Mouse (Mus musculus): ENCODE data around the gene C130060K24Rik. TPM values are rescaled to one million over a fixed set of nuclear protein-coding genes. Genes with fewer than 3 reads are reported as not detected.

The C130060K24Rik gene
- 0.47 TPM in 1 of 2 replicates, not detected in the other for polyA plus RNA-seq (2014; fragmentation: Nextera tagmentation; extraction: Ambion mirVana)

DNA sequence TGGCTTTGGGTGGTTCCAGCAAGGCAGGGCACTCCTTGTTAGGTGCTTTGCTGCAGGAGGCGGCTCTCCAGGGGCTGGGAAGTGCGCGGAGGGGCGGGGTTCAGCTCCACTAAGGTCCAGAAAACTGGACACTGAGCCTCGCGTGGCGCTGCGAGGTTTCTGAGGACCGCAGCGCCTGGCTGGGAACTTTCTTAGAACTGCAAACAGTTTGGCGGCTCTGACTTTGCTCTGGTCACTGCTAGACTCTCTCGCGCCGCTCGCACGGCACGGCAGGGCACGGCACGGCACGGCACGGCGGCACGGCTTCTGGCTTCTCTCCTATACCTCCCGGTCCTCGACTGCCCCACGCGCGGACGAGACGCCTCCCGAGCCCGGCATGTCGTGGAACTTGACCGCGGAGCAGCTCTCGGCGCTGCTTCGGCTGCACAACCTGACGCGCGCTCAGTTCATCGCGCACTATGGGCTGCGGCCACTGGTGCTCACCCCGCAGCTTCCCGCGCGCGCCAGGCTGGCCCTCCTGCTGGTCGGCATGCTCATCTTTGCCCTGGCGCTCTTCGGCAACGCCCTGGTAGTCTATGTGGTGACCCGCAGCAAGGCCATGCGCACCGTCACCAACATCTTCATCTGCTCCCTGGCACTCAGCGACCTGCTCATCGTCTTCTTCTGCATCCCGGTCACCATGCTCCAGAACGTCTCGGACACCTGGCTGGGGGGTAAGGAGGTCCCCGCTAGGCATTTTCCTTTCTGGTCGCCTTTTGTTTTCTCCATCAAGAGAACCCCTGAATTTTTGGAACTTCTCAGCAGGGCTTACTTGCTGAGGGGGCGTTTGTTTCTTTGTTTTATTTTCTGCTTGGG is at the start of gene C130060K24Rik:
C130060K24Rik (plus strand) TSS at position 188 of the 855 bp plus-strand sequence.
- Histone ChIP-seq H3K9me3 (ENCODE audit: control insufficient read depth, low read length) (no peaks in the 10 kb centered on the region), H3K27me3 (replicated peaks; ENCODE audit: control insufficient read depth, insufficient read depth, low read length) (peaks cover 25% of the 10 kb centered on the region), H3K4me2 (ENCODE audit: low read length) (peak within 1 kb of the TSS; percentile 97), H3K4me1 (replicated peaks; ENCODE audit: control insufficient read depth, insufficient read depth, low read length) (0 out of 2 replicates have a peak, but pooled peaks cover 4% of the 10 kb centered on the region), H3K27ac (ENCODE audit: low read depth) (no peak within 1 kb of the TSS), H3K9ac (ENCODE audit: low read length) (peak within 1 kb of the TSS; percentile 5), H3K36me3 (ENCODE audit: control insufficient read depth, insufficient read depth, low read length) (no peaks in the 10 kb centered on the region), H3K4me3 (ENCODE audit: low read depth, low read length) (peak within 1 kb of the TSS; percentile 50)
- DNase-seq (ENCODE audit: low spot score): peak; percentile 64
- WGBS: 1% methylated on average over 64 of the region's 64 CpGs
- ATAC-seq (replicated peaks; ENCODE audit: low FRiP score, low TSS enrichment, low read depth): peak; percentile 74; the same call in 1 of the 2 replicates

GRCm38 (mm10) chr6:65334246-65334645 is 46.7 kb upstream of the C130060K24Rik start:
- Histone ChIP-seq H3K27me3 (replicated peaks; ENCODE audit: control insufficient read depth, insufficient read depth, low read length) (no peaks in the 10 kb centered on the region), H3K36me3 (ENCODE audit: control insufficient read depth, insufficient read depth, low read length) (no peaks in the 10 kb centered on the region), H3K27ac (ENCODE audit: low read depth) (no peak overlapping the region), H3K4me2 (ENCODE audit: low read length) (no peak overlapping the region), H3K9ac (ENCODE audit: low read length) (no peak overlapping the region), H3K4me3 (ENCODE audit: low read depth, low read length) (no peak overlapping the region), H3K9me3 (ENCODE audit: control insufficient read depth, low read length) (no peaks in the 10 kb centered on the region), H3K4me1 (replicated peaks; ENCODE audit: control insufficient read depth, insufficient read depth, low read length) (no peaks in the 10 kb centered on the region)
- DNase-seq (ENCODE audit: low spot score) (no peak), ATAC-seq (replicated peaks; ENCODE audit: low FRiP score, low TSS enrichment, low read depth) (no peak)
- WGBS: 76% methylated on average over 1 of the region's 1 CpGs

DNA sequence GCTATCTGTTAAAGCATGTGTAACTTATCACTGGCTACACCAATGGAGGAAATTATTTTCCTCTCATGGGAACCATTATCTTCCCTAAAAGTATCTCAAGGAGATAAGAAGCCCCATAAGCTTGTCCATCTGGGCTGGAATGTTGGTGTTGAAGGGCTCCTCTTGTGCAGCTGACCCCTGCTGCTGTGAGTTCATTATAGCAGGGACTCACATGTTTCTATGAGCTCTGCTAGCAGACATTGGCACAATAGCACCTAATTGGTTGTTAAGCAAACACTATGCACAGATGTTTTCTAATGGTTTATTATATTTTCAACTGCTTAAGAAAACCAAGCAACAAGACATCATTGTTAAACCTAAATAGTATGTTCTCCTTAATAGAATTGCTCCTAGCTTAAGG is 41.5 kb upstream of the C130060K24Rik start:
- Histone ChIP-seq H3K9ac (ENCODE audit: low read length) (no peak overlapping the region), H3K27ac (ENCODE audit: low read depth) (no peak overlapping the region), H3K4me3 (ENCODE audit: low read depth, low read length) (no peak overlapping the region), H3K4me2 (ENCODE audit: low read length) (no peak overlapping the region), H3K4me1 (replicated peaks; ENCODE audit: control insufficient read depth, insufficient read depth, low read length) (no peaks in the 10 kb centered on the region), H3K9me3 (ENCODE audit: control insufficient read depth, low read length) (no peaks in the 10 kb centered on the region), H3K27me3 (replicated peaks; ENCODE audit: control insufficient read depth, insufficient read depth, low read length) (no peaks in the 10 kb centered on the region), H3K36me3 (ENCODE audit: control insufficient read depth, insufficient read depth, low read length) (no peaks in the 10 kb centered on the region)
- ATAC-seq (replicated peaks; ENCODE audit: low FRiP score, low TSS enrichment, low read depth) (no peak), DNase-seq (ENCODE audit: low spot score) (no peak)

DNA sequence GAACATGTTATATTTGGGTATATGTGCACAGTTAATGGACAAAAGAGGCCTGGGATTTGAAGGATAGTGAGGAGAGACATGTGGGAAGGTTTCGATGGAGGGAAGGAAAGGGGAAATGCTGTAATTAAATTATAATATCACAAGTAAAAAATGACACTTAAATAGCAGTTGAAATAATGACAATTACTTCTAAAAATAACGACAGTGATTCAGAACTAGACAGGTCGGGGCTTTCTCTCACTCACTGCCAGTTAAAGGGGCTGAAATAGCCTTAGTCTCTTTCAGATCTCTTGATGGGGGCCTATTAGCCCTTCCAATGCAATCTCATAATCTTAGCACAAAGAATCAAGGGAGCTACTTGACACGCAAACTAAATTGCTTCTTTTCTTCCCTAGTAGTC is 39.5 kb upstream of the C130060K24Rik start:
- Histone ChIP-seq H3K27ac (ENCODE audit: low read depth) (no peak overlapping the region), H3K9ac (ENCODE audit: low read length) (no peak overlapping the region), H3K4me3 (ENCODE audit: low read depth, low read length) (no peak overlapping the region), H3K27me3 (replicated peaks; ENCODE audit: control insufficient read depth, insufficient read depth, low read length) (no peaks in the 10 kb centered on the region), H3K36me3 (ENCODE audit: control insufficient read depth, insufficient read depth, low read length) (no peaks in the 10 kb centered on the region), H3K4me1 (replicated peaks; ENCODE audit: control insufficient read depth, insufficient read depth, low read length) (no peaks in the 10 kb centered on the region), H3K4me2 (ENCODE audit: low read length) (no peak overlapping the region), H3K9me3 (ENCODE audit: control insufficient read depth, low read length) (no peaks in the 10 kb centered on the region)
- DNase-seq (ENCODE audit: low spot score) (no peak), ATAC-seq (replicated peaks; ENCODE audit: low FRiP score, low TSS enrichment, low read depth) (no peak)
- 80% methylated on average over 4 of the region's 4 CpGs for WGBS

- no peak overlapping the region for H3K4me3 ChIP-seq (ENCODE audit: low read depth, low read length)
- H3K27me3 ChIP-seq (replicated peaks; ENCODE audit: control insufficient read depth, insufficient read depth, low read length): no peaks in the 10 kb centered on the region
- 76% methylated on average over 8 of the region's 8 CpGs for WGBS
- DNase-seq (ENCODE audit: low spot score): no peak
- no peaks in the 10 kb centered on the region for H3K4me1 ChIP-seq (replicated peaks; ENCODE audit: control insufficient read depth, insufficient read depth, low read length)
- H3K36me3 ChIP-seq (ENCODE audit: control insufficient read depth, insufficient read depth, low read length): no peaks in the 10 kb centered on the region
- ATAC-seq (replicated peaks; ENCODE audit: low FRiP score, low TSS enrichment, low read depth): no peak
- H3K4me2 ChIP-seq (ENCODE audit: low read length): no peak overlapping the region
- no peak overlapping the region for H3K9ac ChIP-seq (ENCODE audit: low read length)
- no peak overlapping the region for H3K27ac ChIP-seq (ENCODE audit: low read depth)
- no peaks in the 10 kb centered on the region for H3K9me3 ChIP-seq (ENCODE audit: control insufficient read depth, low read length)
Observed at GRCm38 (mm10) chr6:65347736-65348135, 33.2 kb upstream of the C130060K24Rik start.

- Histone ChIP-seq H3K9me3 (ENCODE audit: control insufficient read depth, low read length) (no peaks in the 10 kb centered on the region), H3K4me3 (ENCODE audit: low read depth, low read length) (no peak overlapping the region), H3K27ac (ENCODE audit: low read depth) (no peak overlapping the region), H3K4me1 (replicated peaks; ENCODE audit: control insufficient read depth, insufficient read depth, low read length) (no peaks in the 10 kb centered on the region), H3K27me3 (replicated peaks; ENCODE audit: control insufficient read depth, insufficient read depth, low read length) (no peaks in the 10 kb centered on the region), H3K4me2 (ENCODE audit: low read length) (no peak overlapping the region), H3K36me3 (ENCODE audit: control insufficient read depth, insufficient read depth, low read length) (no peaks in the 10 kb centered on the region), H3K9ac (ENCODE audit: low read length) (no peak overlapping the region)
- ATAC-seq (replicated peaks; ENCODE audit: low FRiP score, low TSS enrichment, low read depth) (no peak), DNase-seq (ENCODE audit: low spot score) (no peak)
- 34% methylated on average over 5 of the region's 5 CpGs for WGBS
Observed at GRCm38 (mm10) chr6:65348255-65348654, 32.6 kb upstream of the C130060K24Rik start.

GRCm38 (mm10) chr6:65351622-65352021 is 29.3 kb upstream of the C130060K24Rik start:
- Histone ChIP-seq H3K9ac (ENCODE audit: low read length) (no peak overlapping the region), H3K27me3 (replicated peaks; ENCODE audit: control insufficient read depth, insufficient read depth, low read length) (no peaks in the 10 kb centered on the region), H3K4me3 (ENCODE audit: low read depth, low read length) (no peak overlapping the region), H3K9me3 (ENCODE audit: control insufficient read depth, low read length) (no peaks in the 10 kb centered on the region), H3K27ac (ENCODE audit: low read depth) (no peak overlapping the region), H3K4me2 (ENCODE audit: low read length) (no peak overlapping the region), H3K4me1 (replicated peaks; ENCODE audit: control insufficient read depth, insufficient read depth, low read length) (no peaks in the 10 kb centered on the region), H3K36me3 (ENCODE audit: control insufficient read depth, insufficient read depth, low read length) (no peaks in the 10 kb centered on the region)
- WGBS: 82% methylated on average over 4 of the region's 4 CpGs
- DNase-seq (ENCODE audit: low spot score): no peak
- no peak for ATAC-seq (replicated peaks; ENCODE audit: low FRiP score, low TSS enrichment, low read depth)

DNA sequence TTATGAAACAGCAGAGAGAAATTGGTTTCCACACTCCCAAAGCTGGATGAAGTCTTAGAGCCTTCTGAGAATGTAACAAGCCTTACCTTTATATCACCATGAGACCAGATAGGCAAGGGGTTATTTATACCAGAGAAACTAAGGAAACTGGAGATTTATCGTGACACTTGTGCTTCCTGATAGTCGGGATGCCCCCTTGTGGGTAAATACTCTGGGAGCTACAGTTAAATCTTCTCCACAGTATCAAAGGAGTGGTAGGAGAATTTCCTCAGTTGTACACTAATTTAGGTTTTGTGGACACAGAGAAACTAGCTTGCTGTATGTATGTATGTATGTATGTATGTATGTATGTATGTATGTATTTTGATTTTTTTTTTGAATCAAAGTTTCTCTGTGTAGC is 5.0 kb upstream of the C130060K24Rik start:
- no peaks in the 10 kb centered on the region for H3K36me3 ChIP-seq (ENCODE audit: control insufficient read depth, insufficient read depth, low read length)
- peaks cover 9% of the 10 kb centered on the region for H3K27me3 ChIP-seq (replicated peaks; ENCODE audit: control insufficient read depth, insufficient read depth, low read length)
- DNase-seq (ENCODE audit: low spot score) (no peak), ATAC-seq (replicated peaks; ENCODE audit: low FRiP score, low TSS enrichment, low read depth) (no peak)
- no peaks in the 10 kb centered on the region for H3K4me1 ChIP-seq (replicated peaks; ENCODE audit: control insufficient read depth, insufficient read depth, low read length)
- WGBS: 44% methylated on average over 2 of the region's 2 CpGs
- no peak overlapping the region for H3K4me3 ChIP-seq (ENCODE audit: low read depth, low read length)
- H3K27ac ChIP-seq (ENCODE audit: low read depth): no peak overlapping the region
- no peak overlapping the region for H3K4me2 ChIP-seq (ENCODE audit: low read length)
- no peak overlapping the region for H3K9ac ChIP-seq (ENCODE audit: low read length)
- H3K9me3 ChIP-seq (ENCODE audit: control insufficient read depth, low read length): no peaks in the 10 kb centered on the region

GRCm38 (mm10) chr6:65421888-65422287 is 41.0 kb downstream of the C130060K24Rik start:
- WGBS: 70% methylated on average over 1 of the region's 1 CpGs
- Histone ChIP-seq H3K27me3 (replicated peaks; ENCODE audit: control insufficient read depth, insufficient read depth, low read length) (no peaks in the 10 kb centered on the region), H3K9ac (ENCODE audit: low read length) (no peak overlapping the region), H3K4me2 (ENCODE audit: low read length) (no peak overlapping the region), H3K36me3 (ENCODE audit: control insufficient read depth, insufficient read depth, low read length) (no peaks in the 10 kb centered on the region), H3K9me3 (ENCODE audit: control insufficient read depth, low read length) (no peaks in the 10 kb centered on the region), H3K4me3 (ENCODE audit: low read depth, low read length) (no peak overlapping the region), H3K4me1 (replicated peaks; ENCODE audit: control insufficient read depth, insufficient read depth, low read length) (no peaks in the 10 kb centered on the region), H3K27ac (ENCODE audit: low read depth) (no peak overlapping the region)
- no peak for DNase-seq (ENCODE audit: low spot score)
- no peak for ATAC-seq (replicated peaks; ENCODE audit: low FRiP score, low TSS enrichment, low read depth)

Data from intestine, embryonic 14.5 days (tissue).